Mouse (Mus musculus) spleen, adult 2 months (tissue): ENCODE data around the gene Mcts1. TPM values are rescaled to one million over a fixed set of nuclear protein-coding genes. Genes with fewer than 3 reads are reported as not detected.
A peak's percentile ranks its signal among the peaks of the same experiment; 100 is the strongest.

Experiments used
- DNase-seq, 2 experiments: peaks; one replicate each; pipeline versions ENCODE4 v3.0.0 to v3.0.0-alpha.2; 2012 to 2021; ENCODE audit warnings: low spot score in 2 of 2, low read depth in 1 of 2
- H3K27ac ChIP-seq: fragments of 200-500 bp; 2 replicates; pipeline ENCODE4 v1.5.1; 2012; ENCODE audit warnings: low read length, inconsistent platforms; ENCODE audit not compliant: insufficient read depth
- H3K27me3 ChIP-seq: fragments of 200-500 bp; 2 replicates; pipeline ENCODE4 v1.6.1; 2012; ENCODE audit warnings: mild to moderate bottlenecking, moderate library complexity, low read length, inconsistent platforms; ENCODE audit not compliant: control insufficient read depth, insufficient read depth
- H3K36me3 ChIP-seq: fragments of 200-500 bp; 2 replicates; pipeline ENCODE4 v1.6.1; 2012; ENCODE audit warnings: mild to moderate bottlenecking, low read length, inconsistent platforms; ENCODE audit not compliant: control insufficient read depth, insufficient read depth
- H3K4me1 ChIP-seq: fragments of 200-500 bp; 2 replicates; pipeline ENCODE4 v1.6.1; 2011; ENCODE audit warnings: inconsistent platforms; ENCODE audit not compliant: control insufficient read depth, insufficient read depth, insufficient read length
- H3K4me3 ChIP-seq: fragments of 200-500 bp; 2 replicates; pipeline ENCODE4 v1.5.1; 2011; ENCODE audit warnings: mild to moderate bottlenecking, inconsistent platforms; ENCODE audit not compliant: insufficient read depth, insufficient read length; ENCODE audit errors: extremely low read depth
- CTCF ChIP-seq: fragments of 200-500 bp; IDR thresholded peaks from 2 replicates; pipeline ENCODE4 v1.5.1; 2011; ENCODE audit warnings: mild to moderate bottlenecking, inconsistent platforms; ENCODE audit not compliant: insufficient read depth, insufficient read length, insufficient replicate concordance; ENCODE audit errors: extremely low read depth
- POLR2A ChIP-seq: fragments of 200-500 bp; IDR thresholded peaks from 2 replicates; pipeline ENCODE4 v1.6.1; 2011; ENCODE audit warnings: low read depth, low read length, inconsistent platforms
- WGBS: fragments of 180-500 bp; shearing (Covaris S2); methylation state at CpG from one replicate; pipeline ENCODE4 v1.1.7; 2018; 5-methylcytosine and 5-hydroxymethylcytosine counted together
- polyA plus RNA-seq: library from polyadenylated mRNA; depleted of rRNA; stranded (reverse); fragments of >200 nt; gene quantifications from 2 replicates; pipeline ENCODE4 v1.2.3, GENCODE M21; 2012

Mcts1 gene
- polyA plus RNA-seq, 1 experiment: 3.4 TPM

GRCm38 (mm10) chrX:38634801-38635637 lies 34.6 kb downstream of the Mcts1 start, which contains the start of gene C1galt1c1:
Gene C1galt1c1 (minus strand): TSS chrX:38635087.
- H3K4me1 ChIP-seq: no peaks in the 10 kb centered on the region
- peak within 1 kb of the TSS; percentile 85 for H3K27ac ChIP-seq
- peak within 1 kb of the TSS; percentile 81 for H3K4me3 ChIP-seq
- H3K36me3 ChIP-seq: no peaks in the 10 kb centered on the region
- peak; percentile 82 to 87 for DNase-seq
- TF ChIP-seq POLR2A (peak; percentile 19; the same call in 1 of the 2 replicates), CTCF (no peak)
- 28% methylated on average over 32 of the region's 43 CpGs for WGBS
- no peaks in the 10 kb centered on the region for H3K27me3 ChIP-seq

GRCm38 (mm10) chrX:38635638-38635931 lies 35.2 kb downstream of the Mcts1 start:
- TF ChIP-seq POLR2A (no peak), CTCF (no peak)
- Histone ChIP-seq H3K4me1 (no peaks in the 10 kb centered on the region), H3K4me3 (peak overlapping the region; percentile 65), H3K27me3 (no peaks in the 10 kb centered on the region), H3K36me3 (no peaks in the 10 kb centered on the region), H3K27ac (peak overlapping the region; percentile 67)
- no peak for DNase-seq

- Histone ChIP-seq H3K27me3 (no peaks in the 10 kb centered on the region), H3K4me3 (no peak overlapping the region), H3K36me3 (no peaks in the 10 kb centered on the region), H3K27ac (no peak overlapping the region), H3K4me1 (no peaks in the 10 kb centered on the region)
- DNase-seq: no peak
- 56% methylated on average over 4 of the region's 4 CpGs for WGBS
- TF ChIP-seq CTCF (no peak), POLR2A (no peak)
Observed at GRCm38 (mm10) chrX:38641435-38641834, 41.1 kb downstream of the Mcts1 start.

GRCm38 (mm10) chrX:38642183-38642582 lies 41.8 kb downstream of the Mcts1 start:
- TF ChIP-seq POLR2A (no peak), CTCF (no peak)
- H3K27ac ChIP-seq: no peak overlapping the region
- no peaks in the 10 kb centered on the region for H3K36me3 ChIP-seq
- 57% methylated on average over 4 of the region's 4 CpGs for WGBS
- H3K4me3 ChIP-seq: no peak overlapping the region
- no peaks in the 10 kb centered on the region for H3K27me3 ChIP-seq
- no peak for DNase-seq
- no peaks in the 10 kb centered on the region for H3K4me1 ChIP-seq

GRCm38 (mm10) chrX:38650404-38651039 lies 50.1 kb downstream of the Mcts1 start:
- no peak for DNase-seq
- H3K27ac ChIP-seq: no peak overlapping the region
- no peaks in the 10 kb centered on the region for H3K36me3 ChIP-seq
- WGBS: 60% methylated on average over 9 of the region's 9 CpGs
- H3K4me3 ChIP-seq: no peak overlapping the region
- TF ChIP-seq CTCF: no peak
- no peak for TF ChIP-seq POLR2A
- H3K27me3 ChIP-seq: no peaks in the 10 kb centered on the region
- H3K4me1 ChIP-seq: no peaks in the 10 kb centered on the region

- Histone ChIP-seq H3K4me3 (no peak overlapping the region), H3K4me1 (no peaks in the 10 kb centered on the region), H3K27ac (no peak overlapping the region), H3K36me3 (no peaks in the 10 kb centered on the region), H3K27me3 (no peaks in the 10 kb centered on the region)
- no peak for DNase-seq
- TF ChIP-seq CTCF (no peak), POLR2A (no peak)
- 67% methylated on average over 5 of the region's 7 CpGs for WGBS
Observed at GRCm38 (mm10) chrX:38651167-38651566, 50.8 kb downstream of the Mcts1 start.

- H3K27ac ChIP-seq: no peak overlapping the region
- no peak overlapping the region for H3K4me3 ChIP-seq
- WGBS: 85% methylated on average over 1 of the region's 1 CpGs
- no peaks in the 10 kb centered on the region for H3K36me3 ChIP-seq
- no peak for TF ChIP-seq CTCF
- TF ChIP-seq POLR2A: no peak
- no peaks in the 10 kb centered on the region for H3K27me3 ChIP-seq
- DNase-seq: no peak
- no peaks in the 10 kb centered on the region for H3K4me1 ChIP-seq
Observed at GRCm38 (mm10) chrX:38653181-38653580, 52.8 kb downstream of the Mcts1 start.
